Mouse (Mus musculus): ENCODE results near the gene Trip13.

Trip13 gene

DNA sequence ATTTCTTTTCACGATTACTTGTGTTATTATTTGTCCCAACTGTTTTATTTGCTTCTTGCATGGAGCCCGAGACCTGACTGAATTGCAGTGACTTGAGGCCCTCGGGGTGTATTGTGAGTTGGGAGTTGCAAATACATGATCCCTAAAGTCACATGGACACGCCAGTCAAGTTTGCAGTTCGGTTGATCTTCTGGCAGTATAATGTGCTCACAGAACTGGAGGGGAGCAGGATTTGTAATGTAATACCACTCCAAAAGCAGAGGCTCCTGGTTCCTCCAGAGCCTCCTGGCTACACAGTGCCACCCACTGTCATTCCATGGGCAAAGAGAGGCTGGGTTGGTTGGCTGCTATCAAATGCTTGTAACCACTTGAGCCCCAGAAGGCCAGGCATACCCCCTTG, 51.0 kb downstream of the Trip13 start:
- no peak for DNase-seq (ENCODE audit: low spot score)

DNA sequence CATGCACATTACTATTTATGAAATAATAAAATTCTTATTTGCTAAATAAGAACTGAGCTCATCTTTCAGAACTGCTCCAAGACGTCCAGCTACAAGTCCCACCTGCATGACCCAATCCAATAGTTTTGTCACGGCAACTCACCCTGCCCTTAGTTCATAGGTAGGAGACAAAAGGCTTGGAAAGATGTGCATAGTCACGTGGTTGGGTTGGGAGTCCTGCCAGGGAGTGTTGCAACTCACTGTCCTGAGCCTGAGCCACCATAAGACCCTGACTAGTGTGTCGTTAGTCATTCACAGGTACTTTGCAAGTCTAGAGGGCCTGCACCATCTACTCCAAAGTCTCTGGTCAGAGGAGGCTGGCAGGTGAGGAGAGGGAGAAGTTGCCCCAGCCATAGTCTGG, 51.5 kb downstream of the Trip13 start:
- DNase-seq (ENCODE audit: low spot score) = peak; percentile 13

DNA sequence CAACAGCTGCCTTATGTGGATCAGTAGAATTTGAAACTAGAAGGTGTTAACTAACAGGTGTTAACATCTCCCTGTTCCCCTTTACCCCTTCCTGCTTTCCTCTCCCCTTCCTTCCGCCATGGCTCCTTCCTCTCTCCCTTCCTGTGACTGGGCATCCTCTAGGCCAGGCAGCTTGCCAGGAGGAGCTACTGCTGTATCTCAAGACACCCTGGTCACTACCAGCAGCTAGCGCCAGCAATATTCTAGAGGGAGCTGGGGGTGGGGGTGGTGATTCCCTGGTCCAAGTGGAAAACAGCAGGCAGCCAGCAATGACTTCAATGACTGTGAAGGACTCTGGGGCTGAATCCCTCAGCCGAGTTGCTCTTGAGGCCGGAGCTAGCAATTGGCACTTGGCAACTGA, 51.9 kb downstream of the Trip13 start:
- no peak for DNase-seq (ENCODE audit: low spot score)

DNA sequence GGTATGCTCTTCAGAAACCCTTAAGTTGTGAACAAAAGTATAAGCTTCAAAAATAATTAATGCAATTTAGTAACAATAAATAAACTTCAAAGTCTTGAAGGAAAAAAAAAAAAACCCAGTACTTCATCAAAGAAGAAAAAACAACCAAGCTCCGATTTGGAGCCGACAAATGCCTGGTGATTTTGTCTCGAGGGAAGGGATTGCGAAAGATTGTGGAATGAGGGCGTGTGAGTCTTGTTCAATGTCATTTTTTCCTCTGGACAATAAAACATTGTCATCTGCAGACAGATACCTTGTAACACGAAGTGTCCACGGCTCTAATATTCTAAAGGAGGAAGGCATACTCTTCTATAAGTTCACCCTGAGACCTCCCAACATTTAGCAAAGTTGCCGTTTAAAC, 56.2 kb downstream of the Trip13 start:
- DNase-seq (ENCODE audit: low spot score) = peak; percentile 52

DNA sequence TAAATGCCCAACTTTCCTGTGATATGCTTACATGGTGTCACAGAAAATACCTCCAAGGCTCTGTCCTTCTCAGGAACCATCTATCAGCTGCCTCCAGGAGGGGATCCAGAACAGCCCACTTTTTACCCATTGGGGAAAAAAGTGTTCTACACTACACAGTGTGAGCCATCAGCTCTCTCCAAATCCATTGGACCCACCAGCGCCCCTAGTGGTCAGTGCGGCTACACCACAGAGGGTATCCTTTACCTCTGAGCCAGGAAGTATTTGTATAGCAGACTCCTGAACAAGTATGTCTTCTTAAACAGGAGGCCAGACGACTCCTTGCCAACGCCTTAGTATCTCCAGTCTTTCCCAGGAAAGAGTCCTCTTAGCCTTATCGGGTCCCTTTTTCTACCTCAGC, 57.8 kb downstream of the Trip13 start:
- no peak for DNase-seq (ENCODE audit: low spot score)

DNA sequence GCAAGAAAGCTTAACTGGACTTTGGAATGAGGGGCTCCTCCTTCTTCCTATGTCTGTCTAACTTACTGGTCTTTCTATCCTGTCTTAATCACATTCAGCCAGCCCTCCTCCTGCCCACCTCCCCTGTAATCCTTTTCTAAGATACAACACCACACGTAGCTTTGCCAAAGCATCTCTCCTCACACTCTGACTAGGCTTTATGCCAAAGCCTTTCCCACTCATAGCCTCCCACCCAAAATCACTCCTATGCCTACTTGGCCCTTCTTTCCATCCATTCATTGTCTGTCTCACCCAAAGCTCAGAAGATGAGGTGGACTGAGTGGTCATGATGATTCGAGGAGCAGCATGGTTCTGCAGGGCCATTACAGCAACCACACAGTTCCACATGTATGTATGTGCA, 65.4 kb downstream of the Trip13 start:
- DNase-seq (ENCODE audit: low spot score) = no peak
